Mouse (Mus musculus) cortical plate, adult 2 months (tissue): Measurements from ENCODE around the gene Ube2o.

ENCODE experiments used
- CTCF ChIP-seq: fragments of 200-500 bp; IDR thresholded peaks from 2 replicates; pipeline ENCODE4 v1.5.1; 2011; ENCODE audit warnings: mild to moderate bottlenecking, control low read depth, low read length; ENCODE audit not compliant: insufficient read depth; ENCODE audit errors: extremely low read depth
- POLR2A ChIP-seq: fragments of 200-500 bp; IDR thresholded peaks from 2 replicates; pipeline ENCODE4 v1.6.1; 2011; ENCODE audit warnings: mild to moderate bottlenecking, low read length, control low read depth; ENCODE audit not compliant: insufficient read depth; ENCODE audit errors: extremely low read depth

- TF ChIP-seq POLR2A (no peak), CTCF (no peak)
These were observed 2.0 kb downstream of the Ube2o start for GRCm38 (mm10) chr11:116579280-116579679.
